Mouse (Mus musculus) liver, adult 2 months (tissue): ENCODE measurements around the gene D130043K22Rik.

ENCODE experiments used
- CTCF ChIP-seq: fragments of 200-500 bp; IDR thresholded peaks from 2 replicates; pipeline ENCODE4 v1.5.1; 2011; ENCODE audit warnings: low read depth, low read length, control low read depth
- POLR2A ChIP-seq: fragments of 200-500 bp; IDR thresholded peaks from 2 replicates; pipeline ENCODE4 v1.6.1; 2011; ENCODE audit warnings: low read length, control low read depth; ENCODE audit not compliant: insufficient read depth; ENCODE audit errors: extremely low read depth

DNA sequence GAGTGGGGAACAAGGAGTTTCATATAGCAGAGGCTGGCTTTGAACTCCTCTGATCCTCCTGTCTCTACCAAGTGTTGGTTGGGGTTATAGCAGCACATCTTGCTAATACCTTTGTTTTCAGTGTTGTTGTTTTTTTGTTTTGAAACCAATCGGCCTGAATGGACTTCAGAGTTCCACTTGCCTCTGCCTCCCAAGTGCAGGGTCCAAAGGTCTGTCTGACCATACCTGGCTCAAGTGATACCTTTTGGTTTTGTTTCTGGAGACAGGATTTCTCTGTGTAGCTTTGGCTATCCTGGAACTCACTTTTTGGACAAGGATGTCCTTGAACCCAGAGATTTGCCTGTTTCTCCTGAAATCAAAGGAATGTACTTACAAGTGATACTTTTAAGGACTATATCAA, 25.0 kb upstream of the D130043K22Rik start:
- TF ChIP-seq POLR2A (no peak), CTCF (no peak)
